Mouse (Mus musculus) bone marrow, adult 2 months (tissue): Measurements from ENCODE around the gene Pus3.

Experiments
- CTCF ChIP-seq: fragments of 200-500 bp; IDR thresholded peaks from 2 replicates; pipeline ENCODE4 v1.5.1; 2011; ENCODE audit warnings: low read length, control low read depth; ENCODE audit not compliant: control insufficient read depth, insufficient read depth
- POLR2A ChIP-seq: fragments of 200-500 bp; IDR thresholded peaks from 2 replicates; pipeline ENCODE4 v1.6.1; 2011; ENCODE audit warnings: low read depth, mild to moderate bottlenecking, control low read depth, low read length, borderline replicate concordance; ENCODE audit not compliant: control insufficient read depth

DNA sequence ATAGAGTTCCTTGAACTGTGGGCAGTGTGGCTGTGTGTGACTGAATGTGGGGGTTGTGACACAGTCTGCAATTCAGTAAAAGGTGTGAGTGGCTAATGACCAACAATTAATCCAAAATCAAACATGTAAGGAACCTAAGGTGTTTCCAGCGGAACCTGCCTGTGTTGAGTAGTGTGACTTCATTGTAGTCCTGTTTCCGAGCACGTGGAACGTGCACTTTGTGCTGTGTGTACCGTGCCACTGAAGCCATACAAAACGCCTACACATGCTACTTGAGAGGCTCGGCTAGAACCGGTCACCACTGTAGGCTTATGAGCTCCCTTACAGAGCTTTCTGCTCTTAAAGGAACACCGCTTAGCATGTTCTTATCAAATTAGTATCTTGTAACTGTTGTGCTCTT, 9.9 kb upstream of the Pus3 start:
- TF ChIP-seq CTCF (no peak), POLR2A (no peak)
